Mouse (Mus musculus): ENCODE data around the gene Fam192a. TPM values are rescaled to one million over a fixed set of nuclear protein-coding genes. Genes with fewer than 3 reads are reported as not detected.

The Fam192a gene
- polyA plus RNA-seq, 1 experiment from 2014 or later = 69.2 TPM

DNA sequence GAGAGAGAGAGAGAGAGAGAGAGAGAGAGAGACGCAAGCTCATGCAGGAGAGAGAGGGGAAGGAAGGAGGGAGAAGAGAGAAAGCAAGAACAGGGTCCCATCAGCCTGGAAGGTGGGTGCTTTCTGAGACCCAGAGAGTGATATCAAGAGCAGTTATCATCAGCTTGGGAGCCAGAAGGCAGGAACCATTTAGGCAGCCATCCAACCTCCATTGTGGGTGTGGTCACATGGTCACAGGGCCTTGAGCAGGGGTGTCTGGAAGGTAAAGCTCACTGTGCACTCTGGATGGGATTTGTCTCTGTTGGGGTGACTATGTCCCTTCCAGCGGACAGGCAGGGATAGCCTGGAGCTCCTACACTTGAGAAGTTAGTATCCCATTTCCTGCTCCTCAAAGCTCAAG is 61.8 kb downstream of the Fam192a start:
- WGBS = 94% methylated on average over 1 of the region's 2 CpGs
- H3K9ac ChIP-seq (replicated peaks; ENCODE audit: low read length) = no peak overlapping the region
- H3K9me3 ChIP-seq (ENCODE audit: low read length) = no peaks in the 10 kb centered on the region
- H3K36me3 ChIP-seq (ENCODE audit: insufficient read depth, low read length) = no peaks in the 10 kb centered on the region
- H3K4me2 ChIP-seq (replicated peaks; ENCODE audit: low read depth, low read length) = no peak overlapping the region
- no peak for ATAC-seq (ENCODE audit: low FRiP score, low TSS enrichment)
- H3K4me1 ChIP-seq (ENCODE audit: insufficient read depth, low read length) = 0 out of 2 replicates have a peak, but pooled peaks cover 3% of the 10 kb centered on the region
- no peak overlapping the region for H3K27ac ChIP-seq (ENCODE audit: low read length)
- no peak overlapping the region for H3K4me3 ChIP-seq (ENCODE audit: low read length)
- no peaks in the 10 kb centered on the region for H3K27me3 ChIP-seq (ENCODE audit: insufficient read depth, low read length)

DNA sequence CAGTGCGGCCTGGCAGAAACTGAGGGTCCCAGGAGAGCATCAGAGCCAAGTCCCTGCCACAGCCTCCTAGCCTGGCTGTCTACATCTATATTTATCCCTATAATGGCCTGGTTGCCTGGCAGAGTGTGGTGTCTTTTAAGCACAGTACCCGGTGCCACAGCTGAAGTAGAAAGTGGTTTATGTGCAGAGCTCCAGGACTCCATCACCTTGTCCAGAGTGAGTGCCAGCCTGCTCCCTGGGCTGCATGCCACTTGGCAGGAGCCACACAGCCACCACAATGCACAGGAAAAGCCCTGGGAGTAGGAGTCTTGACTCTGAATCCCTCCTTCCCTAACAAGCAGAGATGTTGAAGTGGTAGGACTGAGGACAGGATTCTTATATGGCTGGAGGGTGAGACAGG is 64.3 kb downstream of the Fam192a start:
- Histone ChIP-seq H3K27me3 (ENCODE audit: insufficient read depth, low read length) (peaks cover 11% of the 10 kb centered on the region; the same call in 1 of the 2 replicates), H3K9ac (replicated peaks; ENCODE audit: low read length) (no peak overlapping the region), H3K4me1 (ENCODE audit: insufficient read depth, low read length) (peaks cover 8% of the 10 kb centered on the region), H3K4me2 (replicated peaks; ENCODE audit: low read depth, low read length) (no peak overlapping the region), H3K4me3 (ENCODE audit: low read length) (no peak overlapping the region), H3K9me3 (ENCODE audit: low read length) (no peaks in the 10 kb centered on the region), H3K27ac (ENCODE audit: low read length) (no peak overlapping the region), H3K36me3 (ENCODE audit: insufficient read depth, low read length) (no peaks in the 10 kb centered on the region)
- no peak for ATAC-seq (ENCODE audit: low FRiP score, low TSS enrichment)
- 73% methylated on average over 2 of the region's 2 CpGs for WGBS

DNA sequence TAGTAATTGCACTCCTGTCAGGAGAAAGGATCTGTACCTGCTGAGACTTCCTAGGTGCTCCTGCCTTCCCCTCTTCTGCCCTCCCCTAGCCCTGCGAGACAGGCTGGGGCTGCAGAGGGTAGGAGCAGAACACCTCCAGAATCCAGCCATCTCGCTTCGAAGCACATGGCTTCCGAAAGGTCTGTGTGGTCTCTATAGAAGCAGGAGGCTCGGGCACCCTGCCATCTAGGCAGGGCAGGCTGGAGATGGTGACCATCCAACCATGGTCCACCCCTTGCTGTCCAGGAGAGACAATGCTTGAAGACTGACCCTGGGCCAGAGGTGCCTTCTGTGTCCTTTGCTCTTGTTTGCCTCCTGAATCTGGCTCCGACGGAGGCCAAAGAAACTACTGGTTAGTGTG is 66.2 kb downstream of the Fam192a start:
- no peak for ATAC-seq (ENCODE audit: low FRiP score, low TSS enrichment)
- no peak overlapping the region for H3K4me2 ChIP-seq (replicated peaks; ENCODE audit: low read depth, low read length)
- no peak overlapping the region for H3K4me3 ChIP-seq (ENCODE audit: low read length)
- WGBS = 82% methylated on average over 7 of the region's 7 CpGs
- H3K9me3 ChIP-seq (ENCODE audit: low read length) = no peaks in the 10 kb centered on the region
- H3K9ac ChIP-seq (replicated peaks; ENCODE audit: low read length) = no peak overlapping the region
- peaks cover 12% of the 10 kb centered on the region for H3K4me1 ChIP-seq (ENCODE audit: insufficient read depth, low read length)
- H3K27me3 ChIP-seq (ENCODE audit: insufficient read depth, low read length) = peaks cover 17% of the 10 kb centered on the region; the same call in 1 of the 2 replicates
- H3K27ac ChIP-seq (ENCODE audit: low read length) = no peak overlapping the region
- H3K36me3 ChIP-seq (ENCODE audit: insufficient read depth, low read length) = no peaks in the 10 kb centered on the region

DNA sequence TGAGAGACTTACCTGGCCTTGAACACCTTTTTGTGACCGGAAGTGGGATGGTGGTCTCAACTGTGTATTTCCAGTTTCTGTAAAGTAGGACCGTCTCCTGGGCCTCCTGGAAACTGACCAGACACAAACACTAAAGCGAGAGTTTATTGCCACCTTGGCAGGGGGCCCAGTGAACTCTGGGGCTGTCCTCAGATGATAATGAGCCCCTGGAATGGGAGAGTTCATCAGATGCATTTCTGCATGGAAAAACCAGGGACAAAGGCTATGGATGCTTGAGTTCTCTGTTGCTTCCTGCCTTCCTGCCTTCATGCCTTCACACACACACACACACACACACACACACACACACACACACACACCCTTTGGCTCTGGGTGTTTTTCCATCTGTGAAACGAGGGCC is 67.2 kb downstream of the Fam192a start:
- WGBS = 37% methylated on average over 4 of the region's 4 CpGs
- ATAC-seq (ENCODE audit: low FRiP score, low TSS enrichment) = no peak
- Histone ChIP-seq H3K9ac (replicated peaks; ENCODE audit: low read length) (no peak overlapping the region), H3K27ac (ENCODE audit: low read length) (no peak overlapping the region), H3K4me1 (ENCODE audit: insufficient read depth, low read length) (peaks cover 12% of the 10 kb centered on the region), H3K36me3 (ENCODE audit: insufficient read depth, low read length) (no peaks in the 10 kb centered on the region), H3K9me3 (ENCODE audit: low read length) (no peaks in the 10 kb centered on the region), H3K4me3 (ENCODE audit: low read length) (no peak overlapping the region), H3K4me2 (replicated peaks; ENCODE audit: low read depth, low read length) (no peak overlapping the region), H3K27me3 (ENCODE audit: insufficient read depth, low read length) (peaks cover 17% of the 10 kb centered on the region; the same call in 1 of the 2 replicates)

DNA sequence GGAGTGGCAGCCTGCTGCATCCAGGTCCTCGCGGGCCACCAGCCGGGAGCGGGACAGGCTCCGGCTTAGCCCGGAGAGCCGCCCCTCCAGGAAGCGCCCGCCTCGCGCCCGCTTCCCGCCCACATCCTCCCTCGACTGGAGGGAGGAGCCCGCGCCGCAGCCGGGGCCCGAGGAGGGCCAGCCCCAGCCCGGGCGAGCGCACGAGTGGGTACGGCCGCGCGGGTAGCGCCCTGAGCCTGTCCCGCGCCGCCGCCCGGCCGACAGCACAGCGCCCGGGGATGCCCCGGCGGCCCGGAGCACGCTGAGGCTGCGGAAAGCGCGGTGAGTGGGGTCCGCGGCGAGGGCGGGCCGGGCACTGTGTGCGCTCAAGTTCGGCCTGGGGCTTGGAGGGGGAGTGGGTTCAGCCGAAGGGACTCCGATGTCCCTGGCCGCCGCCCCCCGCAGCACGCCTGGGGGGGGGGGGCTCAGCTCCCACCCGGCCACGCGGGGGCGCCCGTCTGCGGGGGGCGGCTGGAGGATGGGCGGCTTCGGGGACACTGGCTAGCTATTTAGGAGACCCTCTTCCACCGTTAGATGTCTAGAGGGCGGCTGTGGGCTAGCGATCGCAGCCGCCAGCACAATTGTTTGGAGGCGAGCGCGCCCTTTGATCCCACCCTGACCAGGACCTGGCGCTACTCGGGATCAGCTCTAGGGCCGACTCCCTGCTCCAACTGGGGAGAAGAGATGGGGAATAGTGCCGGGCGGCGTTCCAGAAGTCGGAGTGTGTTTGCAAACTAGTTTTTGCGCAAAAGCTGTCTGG is 68.7 kb downstream of the Fam192a start, which contains the start of gene Cpne2:
Gene Cpne2 (plus strand): TSS at position 118 of the 799 bp plus-strand sequence.
- Histone ChIP-seq H3K4me3 (ENCODE audit: low read length) (peak within 1 kb of the TSS; percentile 70), H3K4me1 (ENCODE audit: insufficient read depth, low read length) (peaks cover 12% of the 10 kb centered on the region), H3K9me3 (ENCODE audit: low read length) (no peaks in the 10 kb centered on the region), H3K4me2 (replicated peaks; ENCODE audit: low read depth, low read length) (peak within 1 kb of the TSS; percentile 96), H3K36me3 (ENCODE audit: insufficient read depth, low read length) (no peaks in the 10 kb centered on the region), H3K9ac (replicated peaks; ENCODE audit: low read length) (peak within 1 kb of the TSS; percentile 76), H3K27me3 (ENCODE audit: insufficient read depth, low read length) (peaks cover 17% of the 10 kb centered on the region), H3K27ac (ENCODE audit: low read length) (no peak within 1 kb of the TSS)
- ATAC-seq (ENCODE audit: low FRiP score, low TSS enrichment) = peak; percentile 93
- WGBS = under 1% methylated on average over 74 of the region's 81 CpGs

DNA sequence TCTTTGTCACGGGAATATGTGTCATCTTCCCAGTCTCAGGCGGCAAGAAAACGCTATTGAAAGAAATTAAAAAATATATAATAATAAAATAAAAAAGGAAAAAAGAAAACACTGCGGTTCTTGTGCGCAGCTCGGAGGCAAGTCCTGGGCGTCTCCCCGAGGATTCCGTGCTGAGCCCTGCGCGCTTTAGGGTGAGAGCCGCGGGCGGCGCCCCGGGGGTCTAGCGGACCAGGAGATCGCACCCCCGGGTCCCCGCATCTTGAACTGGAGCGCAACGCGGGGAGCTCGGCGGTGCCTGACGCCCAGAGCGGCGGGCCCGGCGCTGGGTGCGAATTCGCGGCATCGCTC is 69.3 kb downstream of the Fam192a start:
- Histone ChIP-seq H3K4me3 (ENCODE audit: low read length) (peak overlapping the region; percentile 70), H3K9me3 (ENCODE audit: low read length) (no peaks in the 10 kb centered on the region), H3K27me3 (ENCODE audit: insufficient read depth, low read length) (peaks cover 17% of the 10 kb centered on the region), H3K4me2 (replicated peaks; ENCODE audit: low read depth, low read length) (peak overlapping the region; percentile 96), H3K27ac (ENCODE audit: low read length) (no peak overlapping the region), H3K9ac (replicated peaks; ENCODE audit: low read length) (peak overlapping the region; percentile 76), H3K4me1 (ENCODE audit: insufficient read depth, low read length) (peaks cover 12% of the 10 kb centered on the region), H3K36me3 (ENCODE audit: insufficient read depth, low read length) (no peaks in the 10 kb centered on the region)
- ATAC-seq (ENCODE audit: low FRiP score, low TSS enrichment) = peak; percentile 13; the same call in 1 of the 2 replicates
- WGBS = under 1% methylated on average over 26 of the region's 34 CpGs

DNA sequence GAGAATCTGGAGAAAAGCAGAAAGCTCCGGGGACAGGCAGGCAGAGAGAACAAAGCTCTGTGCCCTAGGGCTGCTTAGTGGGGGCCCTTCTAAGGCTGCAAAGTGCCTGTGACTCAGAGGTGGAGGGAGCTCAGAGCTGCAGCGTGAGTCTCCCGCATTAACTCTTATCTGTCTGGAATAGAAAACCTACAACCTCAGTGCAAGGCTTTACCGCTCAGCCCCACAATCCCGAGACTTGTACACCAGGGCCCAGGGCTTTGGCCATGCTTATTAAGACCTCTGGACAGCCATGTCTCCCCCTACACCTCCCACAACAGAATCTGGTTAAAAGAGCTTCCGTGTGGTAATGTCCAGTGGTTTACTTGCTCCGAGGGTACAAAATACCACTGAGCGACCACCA is 69.8 kb downstream of the Fam192a start:
- peaks cover 17% of the 10 kb centered on the region for H3K27me3 ChIP-seq (ENCODE audit: insufficient read depth, low read length)
- no peaks in the 10 kb centered on the region for H3K36me3 ChIP-seq (ENCODE audit: insufficient read depth, low read length)
- peak overlapping the region; percentile 70 for H3K4me3 ChIP-seq (ENCODE audit: low read length)
- H3K4me2 ChIP-seq (replicated peaks; ENCODE audit: low read depth, low read length) = peak overlapping the region; percentile 96
- WGBS = 3% methylated on average over 8 of the region's 8 CpGs
- no peak overlapping the region for H3K27ac ChIP-seq (ENCODE audit: low read length)
- ATAC-seq (ENCODE audit: low FRiP score, low TSS enrichment) = no peak
- no peaks in the 10 kb centered on the region for H3K9me3 ChIP-seq (ENCODE audit: low read length)
- H3K4me1 ChIP-seq (ENCODE audit: insufficient read depth, low read length) = peaks cover 12% of the 10 kb centered on the region
- H3K9ac ChIP-seq (replicated peaks; ENCODE audit: low read length) = peak overlapping the region; percentile 76

DNA sequence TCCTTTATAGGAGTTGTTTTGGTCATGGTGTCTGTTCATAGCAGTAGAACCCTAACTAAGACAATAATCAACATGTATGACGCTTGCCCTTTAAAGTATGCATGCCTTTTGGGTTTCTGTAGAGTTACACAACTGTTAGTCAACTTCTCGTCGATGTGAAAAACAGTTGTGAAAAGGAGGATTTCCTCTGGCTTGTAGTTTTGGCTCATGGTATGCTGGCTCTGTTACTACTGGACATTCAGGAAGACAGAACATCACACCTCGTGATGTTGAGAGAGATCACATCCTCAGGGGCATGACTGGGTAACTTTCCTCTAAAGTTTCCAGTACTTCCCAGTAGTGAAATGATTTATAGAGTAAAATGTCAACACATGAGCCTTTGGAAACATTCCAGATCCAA is 71.2 kb downstream of the Fam192a start:
- WGBS = 87% methylated on average over 4 of the region's 4 CpGs
- no peak overlapping the region for H3K9ac ChIP-seq (replicated peaks; ENCODE audit: low read length)
- H3K27me3 ChIP-seq (ENCODE audit: insufficient read depth, low read length) = peaks cover 17% of the 10 kb centered on the region
- no peak overlapping the region for H3K27ac ChIP-seq (ENCODE audit: low read length)
- H3K4me2 ChIP-seq (replicated peaks; ENCODE audit: low read depth, low read length) = no peak overlapping the region
- no peak overlapping the region for H3K4me3 ChIP-seq (ENCODE audit: low read length)
- no peaks in the 10 kb centered on the region for H3K36me3 ChIP-seq (ENCODE audit: insufficient read depth, low read length)
- no peaks in the 10 kb centered on the region for H3K9me3 ChIP-seq (ENCODE audit: low read length)
- no peak for ATAC-seq (ENCODE audit: low FRiP score, low TSS enrichment)
- H3K4me1 ChIP-seq (ENCODE audit: insufficient read depth, low read length) = peaks cover 11% of the 10 kb centered on the region

DNA sequence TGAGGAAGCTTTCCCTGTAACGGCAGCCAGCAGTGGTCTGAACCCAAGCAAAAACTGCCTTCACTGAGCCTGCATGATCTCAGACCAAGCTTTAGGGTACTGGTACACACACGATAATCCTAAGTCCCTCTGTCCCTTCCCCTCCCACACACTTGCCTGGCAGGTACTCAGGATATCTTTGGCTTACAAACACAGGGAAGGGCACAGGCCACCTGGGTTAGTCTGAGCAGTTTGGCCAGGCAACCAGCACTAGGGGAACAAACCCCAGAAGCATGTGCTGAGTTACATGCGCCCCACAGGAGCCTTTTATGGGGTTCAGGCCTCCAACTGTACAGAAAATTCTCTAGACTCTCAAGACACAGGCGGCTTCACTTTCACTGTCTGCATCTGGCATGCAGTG is 71.9 kb downstream of the Fam192a start:
- Histone ChIP-seq H3K9me3 (ENCODE audit: low read length) (no peaks in the 10 kb centered on the region), H3K27ac (ENCODE audit: low read length) (no peak overlapping the region), H3K36me3 (ENCODE audit: insufficient read depth, low read length) (no peaks in the 10 kb centered on the region), H3K4me3 (ENCODE audit: low read length) (no peak overlapping the region), H3K27me3 (ENCODE audit: insufficient read depth, low read length) (peaks cover 17% of the 10 kb centered on the region), H3K4me1 (ENCODE audit: insufficient read depth, low read length) (peaks cover 9% of the 10 kb centered on the region), H3K4me2 (replicated peaks; ENCODE audit: low read depth, low read length) (no peak overlapping the region), H3K9ac (replicated peaks; ENCODE audit: low read length) (no peak overlapping the region)
- 61% methylated on average over 4 of the region's 4 CpGs for WGBS
- no peak for ATAC-seq (ENCODE audit: low FRiP score, low TSS enrichment)

DNA sequence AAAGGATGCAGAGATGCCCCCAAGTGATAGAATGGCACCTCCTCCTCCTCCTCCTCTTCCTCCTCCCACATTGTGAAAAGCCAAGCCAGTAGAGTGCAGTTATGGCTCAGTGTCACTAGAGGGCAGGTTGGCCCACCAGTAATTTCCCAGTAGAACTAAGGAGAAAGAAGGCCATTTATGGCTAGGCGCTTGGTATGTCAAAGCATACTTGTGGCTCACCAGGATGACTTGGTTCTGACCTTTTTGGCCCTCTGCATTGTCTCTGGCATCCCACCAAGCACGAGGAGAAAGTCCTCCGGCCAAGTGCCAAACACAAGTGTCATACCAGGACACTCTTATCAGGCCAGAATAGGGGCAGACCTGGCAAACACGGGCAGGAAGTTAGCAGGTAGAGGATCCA is 73.6 kb downstream of the Fam192a start:
- WGBS = 56% methylated on average over 4 of the region's 4 CpGs
- Histone ChIP-seq H3K9me3 (ENCODE audit: low read length) (no peaks in the 10 kb centered on the region), H3K27me3 (ENCODE audit: insufficient read depth, low read length) (peaks cover 6% of the 10 kb centered on the region), H3K4me2 (replicated peaks; ENCODE audit: low read depth, low read length) (no peak overlapping the region), H3K4me3 (ENCODE audit: low read length) (no peak overlapping the region), H3K27ac (ENCODE audit: low read length) (no peak overlapping the region), H3K9ac (replicated peaks; ENCODE audit: low read length) (no peak overlapping the region), H3K4me1 (ENCODE audit: insufficient read depth, low read length) (peaks cover 7% of the 10 kb centered on the region), H3K36me3 (ENCODE audit: insufficient read depth, low read length) (no peaks in the 10 kb centered on the region)
- ATAC-seq (ENCODE audit: low FRiP score, low TSS enrichment) = no peak
